Mouse (Mus musculus) myocyte (in vitro differentiated cells): ENCODE measurements around the gene Zfpm1. TPM values are rescaled to one million over a fixed set of nuclear protein-coding genes. Genes with fewer than 3 reads are reported as not detected.

Source experiments
- H3K27me3 ChIP-seq: one replicate; pipeline ENCODE4 v1.6.1; 2011; ENCODE audit not compliant: control insufficient read depth, insufficient read depth, insufficient read length
- H3K36me3 ChIP-seq: one replicate; pipeline ENCODE4 v1.6.1; 2011; ENCODE audit not compliant: control insufficient read depth, insufficient read depth
- H3K4me2 ChIP-seq: one replicate; pipeline ENCODE4 v1.6.1; 2011; ENCODE audit warnings: low read depth, control low read depth
- H3K4me3 ChIP-seq: one replicate; pipeline ENCODE4 v1.5.1; 2011; ENCODE audit warnings: mild to moderate bottlenecking, control low read depth, moderate library complexity
- H3K79me2 ChIP-seq: one replicate; pipeline ENCODE4 v1.6.1; 2011; ENCODE audit not compliant: control insufficient read depth, insufficient read depth
- H3ac ChIP-seq: one replicate; pipeline ENCODE4 v1.6.1; 2011; ENCODE audit not compliant: control insufficient read depth, insufficient read length
- CEBPB ChIP-seq: IDR thresholded peaks from 2 replicates; pipeline ENCODE4 v1.6.1; 2011; ENCODE audit warnings: mild to moderate bottlenecking, moderate library complexity; ENCODE audit not compliant: poor library complexity, insufficient read depth, severe bottlenecking
- E2F4 ChIP-seq: IDR thresholded peaks from one replicate; pipeline ENCODE4 v1.6.1; 2011; ENCODE audit warnings: mild to moderate bottlenecking, control low read depth, moderate library complexity; ENCODE audit not compliant: insufficient read depth
- MAX ChIP-seq: IDR thresholded peaks from one replicate; pipeline ENCODE4 v1.6.1; 2011; ENCODE audit warnings: low read depth, mild to moderate bottlenecking, control low read depth
- MYOD1 ChIP-seq, 3 experiments: IDR thresholded peaks; one replicate each; pipeline ENCODE4 v1.6.1; 2011; ENCODE audit warnings: control low read depth in 2 of 3, low read depth in 2 of 3, mild to moderate bottlenecking in 2 of 3, moderate library complexity in 1 of 3; ENCODE audit not compliant: insufficient read length in 2 of 3, control insufficient read depth in 1 of 3
- MYOG ChIP-seq, 3 experiments: IDR thresholded peaks; one replicate each; pipeline ENCODE4 v1.6.1; 2011; ENCODE audit warnings: control low read depth in 2 of 3, low read depth in 2 of 3, mild to moderate bottlenecking in 2 of 3; ENCODE audit not compliant: insufficient read length in 2 of 3, control insufficient read depth in 1 of 3, insufficient read depth in 1 of 3
- POLR2A ChIP-seq: IDR thresholded peaks from one replicate; pipeline ENCODE4 v1.6.1; 2011; ENCODE audit warnings: low read depth, mild to moderate bottlenecking, control low read depth, moderate library complexity; ENCODE audit not compliant: insufficient read length
- POLR2AphosphoS2 ChIP-seq: IDR thresholded peaks from one replicate; pipeline ENCODE4 v1.6.1; 2011; ENCODE audit warnings: low read depth, control low read depth; ENCODE audit not compliant: insufficient read length
- REST ChIP-seq: IDR thresholded peaks from one replicate; pipeline ENCODE4 v1.6.1; 2011; ENCODE audit warnings: mild to moderate bottlenecking, control low read depth, moderate library complexity; ENCODE audit not compliant: insufficient read depth, insufficient read length
- SRF ChIP-seq: IDR thresholded peaks from one replicate; pipeline ENCODE4 v1.6.1; 2011; ENCODE audit warnings: low read depth; ENCODE audit not compliant: control insufficient read depth, insufficient read length
- TCF12 ChIP-seq: IDR thresholded peaks from one replicate; pipeline ENCODE4 v1.6.1; 2011; ENCODE audit warnings: mild to moderate bottlenecking, control low read depth; ENCODE audit not compliant: poor library complexity, insufficient read depth, severe bottlenecking
- TCF3 ChIP-seq: IDR thresholded peaks from one replicate; pipeline ENCODE4 v1.6.1; 2011; ENCODE audit warnings: low read depth, control low read depth; ENCODE audit not compliant: insufficient read length
- USF1 ChIP-seq: IDR thresholded peaks from one replicate; pipeline ENCODE4 v1.6.1; 2011; ENCODE audit warnings: low read depth, mild to moderate bottlenecking, control low read depth, moderate library complexity
- polyA plus RNA-seq: library from polyadenylated mRNA; unstranded; fragments of >200 nt; fragmentation: generic; extraction: Trizol; gene quantifications from one replicate; pipeline ENCODE4 v1.2.1, GENCODE M21; 2012; ENCODE audit warnings: missing spikeins

The Zfpm1 gene
- polyA plus RNA-seq, 1 experiment, result 22.6 TPM

DNA sequence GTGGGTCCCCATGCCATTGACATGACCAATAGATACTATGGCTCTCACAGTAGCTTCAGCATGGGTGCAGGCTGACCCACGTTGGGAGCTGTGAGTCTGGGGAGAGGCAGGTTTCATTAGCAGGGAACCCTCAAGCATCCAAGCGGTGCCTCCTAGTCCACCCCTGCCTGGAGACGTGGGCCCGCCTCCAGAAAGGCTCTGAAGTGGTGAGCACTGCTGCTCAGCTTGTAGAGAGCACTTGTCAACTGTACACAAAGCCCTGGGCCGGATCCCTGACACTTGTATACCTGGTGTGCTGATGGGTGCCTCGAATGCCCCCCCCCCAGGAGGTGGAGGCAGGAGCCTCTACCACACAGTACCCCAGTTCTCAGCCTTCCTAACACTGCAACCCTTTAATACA is 21.5 kb downstream of the Zfpm1 start:
- H3K79me2 ChIP-seq, result no peaks in the 10 kb centered on the region
- no peaks in the 10 kb centered on the region for H3K27me3 ChIP-seq
- no peak overlapping the region for H3K4me3 ChIP-seq
- H3ac ChIP-seq, result no peak overlapping the region
- H3K4me2 ChIP-seq, result no peak overlapping the region
- peaks cover 5% of the 10 kb centered on the region for H3K36me3 ChIP-seq
- TF ChIP-seq TCF3 (no peak), MYOG (IDR thresholded peaks at IDR 0.05; ENCODE audit: control insufficient read depth in 1 of 3, insufficient read depth in 1 of 3, insufficient read length in 2 of 3, low read depth in 2 of 3) (no peak), TCF12 (no peak), REST (no peak), POLR2A (no peak), USF1 (no peak), SRF (no peak), CEBPB (no peak), POLR2AphosphoS2 (no peak), MYOD1 (IDR thresholded peaks at IDR 0.05; ENCODE audit: control insufficient read depth in 1 of 3, insufficient read length in 2 of 3, low read depth in 2 of 3) (no peak), E2F4 (no peak), MAX (no peak)

DNA sequence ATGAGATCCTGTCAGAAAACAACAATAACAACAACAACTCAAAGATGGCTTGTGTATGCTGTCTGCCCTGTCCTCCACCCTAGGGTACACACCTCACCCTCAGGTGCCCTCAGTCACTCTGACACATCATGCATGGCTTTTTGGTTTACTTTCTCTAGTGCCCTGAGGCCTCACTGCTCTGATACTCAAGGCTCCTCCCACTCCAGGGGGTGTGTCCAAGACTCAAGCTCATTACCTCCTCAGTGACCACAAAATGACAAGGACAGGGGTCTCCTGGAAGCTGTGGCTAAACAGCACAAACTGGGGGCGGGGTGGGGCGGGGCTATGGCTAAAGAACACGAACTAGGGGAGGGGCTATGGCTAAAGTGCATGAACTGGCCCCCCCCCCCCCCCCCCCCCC is 22.1 kb downstream of the Zfpm1 start:
- Histone ChIP-seq H3K27me3 (no peaks in the 10 kb centered on the region), H3K79me2 (no peaks in the 10 kb centered on the region), H3K4me3 (no peak overlapping the region), H3K4me2 (no peak overlapping the region), H3ac (no peak overlapping the region), H3K36me3 (peaks cover 5% of the 10 kb centered on the region)
- TF ChIP-seq MAX, result no peak
- no peak for TF ChIP-seq SRF
- TF ChIP-seq POLR2A, result no peak
- TF ChIP-seq E2F4, result no peak
- TF ChIP-seq CEBPB, result no peak
- no peak for TF ChIP-seq TCF12
- no peak for TF ChIP-seq POLR2AphosphoS2
- TF ChIP-seq REST, result no peak

DNA sequence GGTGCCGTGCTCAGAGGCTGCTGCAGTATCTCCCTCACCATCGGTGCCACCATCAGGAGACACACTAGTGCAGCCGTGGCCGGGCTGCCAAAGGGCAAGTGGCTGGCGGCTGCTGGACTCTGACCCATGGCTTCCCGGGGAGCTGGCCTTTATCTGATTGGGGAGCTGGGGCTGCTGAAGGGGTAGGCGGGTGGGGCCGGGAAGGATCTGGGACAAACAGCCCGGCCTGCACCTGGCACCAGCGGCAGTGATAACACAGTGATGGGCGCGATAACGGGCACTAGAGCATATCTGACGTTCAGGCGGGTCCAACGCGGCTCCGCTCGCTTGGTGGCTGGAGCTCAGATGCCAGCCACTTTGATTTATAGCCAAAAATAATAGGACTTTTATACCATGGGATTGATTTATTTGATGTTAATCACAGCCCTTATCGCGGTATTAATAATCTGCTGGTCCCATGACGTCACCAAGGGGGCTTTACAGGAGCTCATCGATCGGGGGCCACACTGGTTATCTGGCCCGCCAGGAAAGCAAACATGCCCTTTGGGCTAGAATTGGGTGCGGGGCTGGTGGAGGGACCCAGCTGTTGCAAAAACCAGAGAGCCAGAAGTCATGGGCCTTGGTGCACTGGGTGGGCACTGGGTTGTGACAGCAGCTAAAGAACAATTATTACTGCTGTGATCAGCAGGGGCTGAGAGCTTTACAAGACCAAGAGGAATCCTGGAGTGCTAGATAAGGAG is 24.9 kb downstream of the Zfpm1 start:
- Histone ChIP-seq H3ac (no peak overlapping the region), H3K79me2 (no peaks in the 10 kb centered on the region), H3K36me3 (peaks cover 5% of the 10 kb centered on the region), H3K4me2 (no peak overlapping the region), H3K4me3 (no peak overlapping the region), H3K27me3 (no peaks in the 10 kb centered on the region)
- TF ChIP-seq SRF, result no peak
- TF ChIP-seq MAX, result no peak
- no peak for TF ChIP-seq REST
- TF ChIP-seq POLR2A, result no peak
- TF ChIP-seq E2F4, result no peak

DNA sequence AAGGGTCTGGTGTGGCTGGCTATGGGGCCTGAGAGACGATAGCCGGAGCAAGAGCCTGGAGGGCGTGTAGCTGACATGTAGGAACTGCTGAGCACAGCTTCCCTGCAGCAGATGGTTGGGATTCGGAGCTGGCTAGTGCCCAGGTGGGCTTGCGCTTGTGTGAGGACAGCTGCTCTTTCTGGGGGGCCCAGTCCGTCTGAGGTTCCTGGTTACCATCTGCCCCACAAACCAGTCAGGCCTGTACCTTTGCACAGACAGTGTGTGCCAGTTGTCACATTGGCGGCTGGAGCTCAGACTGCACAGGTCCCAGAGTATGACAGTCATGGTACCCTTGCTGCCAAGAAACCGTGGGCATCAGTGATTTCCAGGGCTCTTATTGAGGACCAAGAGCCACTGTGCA is 25.9 kb downstream of the Zfpm1 start:
- no peak for TF ChIP-seq POLR2AphosphoS2
- TF ChIP-seq CEBPB, result no peak
- TF ChIP-seq USF1, result no peak
- no peak for TF ChIP-seq TCF12
- TF ChIP-seq TCF3, result no peak
- no peak for TF ChIP-seq SRF
- TF ChIP-seq MAX, result no peak
- TF ChIP-seq E2F4, result no peak
- TF ChIP-seq MYOD1 (IDR thresholded peaks at IDR 0.05; ENCODE audit: control insufficient read depth in 1 of 3, insufficient read length in 2 of 3, low read depth in 2 of 3), result no peak
- TF ChIP-seq POLR2A, result no peak
- no peak for TF ChIP-seq MYOG (IDR thresholded peaks at IDR 0.05; ENCODE audit: control insufficient read depth in 1 of 3, insufficient read depth in 1 of 3, insufficient read length in 2 of 3, low read depth in 2 of 3)
- TF ChIP-seq REST, result no peak
- H3K36me3 ChIP-seq, result peaks cover 5% of the 10 kb centered on the region
- H3K4me2 ChIP-seq, result no peak overlapping the region
- H3K79me2 ChIP-seq, result no peaks in the 10 kb centered on the region
- no peaks in the 10 kb centered on the region for H3K27me3 ChIP-seq
- H3K4me3 ChIP-seq, result no peak overlapping the region
- H3ac ChIP-seq, result no peak overlapping the region

DNA sequence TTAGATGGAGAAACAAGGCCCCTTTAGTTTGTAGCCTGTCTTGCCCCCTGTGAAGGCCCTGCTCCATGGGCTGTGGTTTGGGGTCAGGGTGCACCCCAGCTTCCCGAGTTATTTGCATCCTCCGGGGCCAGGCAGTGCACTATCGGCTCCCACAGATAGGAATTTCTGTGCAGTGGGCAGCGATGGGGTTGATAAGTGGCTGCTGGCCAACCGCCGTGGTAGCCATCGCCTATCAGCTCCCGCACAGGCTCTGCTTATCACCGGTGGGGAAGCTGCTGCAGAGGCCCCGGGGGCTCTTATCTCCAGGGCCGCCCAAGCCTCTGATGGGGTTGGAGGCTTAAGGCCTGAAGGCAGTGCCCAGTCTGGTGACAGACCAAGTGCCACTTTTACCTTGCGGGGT is 27.3 kb downstream of the Zfpm1 start:
- H3K36me3 ChIP-seq, result peaks cover 5% of the 10 kb centered on the region
- no peak overlapping the region for H3K4me2 ChIP-seq
- no peak overlapping the region for H3ac ChIP-seq
- H3K79me2 ChIP-seq, result no peaks in the 10 kb centered on the region
- TF ChIP-seq CEBPB (no peak), POLR2A (no peak), REST (no peak), POLR2AphosphoS2 (no peak), MYOG (IDR thresholded peaks at IDR 0.05; ENCODE audit: control insufficient read depth in 1 of 3, insufficient read depth in 1 of 3, insufficient read length in 2 of 3, low read depth in 2 of 3) (no peak)
- H3K27me3 ChIP-seq, result no peaks in the 10 kb centered on the region
- H3K4me3 ChIP-seq, result no peak overlapping the region
